Mouse (Mus musculus) layer of hippocampus, postnatal 25 days (tissue): ENCODE data around the gene Sncg. TPM values are rescaled to one million over a fixed set of nuclear protein-coding genes. Genes with fewer than 3 reads are reported as not detected.

Experiments
- DNase-seq, 2 experiments: peaks; one replicate each; pipeline ENCODE4 v3.0.0; 2022; ENCODE audit warnings: mixed read lengths in 2 of 2, low spot score in 1 of 2; ENCODE audit errors: extremely low spot score in 1 of 2
- total RNA-seq, 2 experiments: library from RNA; stranded (reverse); gene quantifications; 2 replicates each; pipeline ENCODE4 v1.2.3; 2021

The Sncg gene
- total RNA-seq, 2 experiments from 2014 or later, result 4.6 to 6.3 TPM

DNA sequence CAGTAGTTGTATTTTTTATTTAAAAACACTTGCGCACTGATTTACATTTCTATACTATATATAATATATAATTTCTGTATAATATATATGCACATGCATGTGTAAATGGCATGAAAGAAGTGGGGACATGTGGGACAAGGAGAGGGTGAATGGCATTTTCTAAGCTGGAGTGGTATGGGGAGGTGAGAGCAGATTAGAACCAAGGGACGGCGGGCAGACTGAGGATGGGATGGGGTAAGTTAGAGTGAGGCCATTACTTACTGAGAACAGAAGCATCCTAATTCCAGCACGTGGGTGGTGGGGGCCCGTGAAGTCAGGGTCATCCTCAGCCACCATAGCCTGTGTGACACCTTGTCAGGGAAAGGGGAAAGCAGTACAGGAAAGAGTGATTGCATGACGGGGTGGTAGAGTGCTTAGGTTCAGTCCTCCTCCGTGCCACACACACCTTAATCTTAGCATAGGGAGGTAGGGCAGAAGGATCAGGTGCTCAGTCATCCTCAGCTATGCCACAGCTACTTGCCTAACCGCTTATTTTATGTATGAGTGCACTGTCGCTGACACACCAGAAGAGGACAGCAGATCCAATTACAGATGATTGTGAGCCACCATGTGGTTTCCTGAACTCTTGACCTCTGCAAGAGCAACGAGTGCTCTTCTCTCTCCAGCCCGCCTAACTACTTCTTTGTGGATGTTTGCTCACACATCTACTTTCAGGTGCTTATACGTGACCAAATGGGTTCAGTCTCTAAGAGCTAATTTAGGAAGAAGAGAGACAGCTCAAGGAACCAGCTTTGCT, 28.6 kb downstream of the Sncg start:
- no peak for DNase-seq

DNA sequence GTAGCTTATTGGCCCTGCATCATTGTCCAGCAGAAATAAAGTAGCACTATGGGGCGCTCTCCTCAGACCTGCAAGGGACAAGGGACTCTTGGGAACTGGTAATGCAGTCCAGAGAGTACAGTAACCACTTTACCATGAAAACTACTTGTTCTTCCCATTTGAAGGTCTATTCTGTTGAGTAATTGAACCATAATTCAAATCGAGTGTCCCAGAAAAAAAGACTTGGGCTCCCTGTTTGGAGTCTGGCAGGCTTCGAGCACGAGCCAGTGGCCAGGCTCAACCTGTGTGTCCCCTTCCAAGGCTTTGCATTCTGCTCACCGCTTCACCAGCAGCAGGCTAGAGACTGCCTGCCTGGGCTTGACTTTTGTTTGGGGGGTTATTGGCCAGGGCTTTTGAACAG, 30.2 kb downstream of the Sncg start:
- no peak for DNase-seq

DNA sequence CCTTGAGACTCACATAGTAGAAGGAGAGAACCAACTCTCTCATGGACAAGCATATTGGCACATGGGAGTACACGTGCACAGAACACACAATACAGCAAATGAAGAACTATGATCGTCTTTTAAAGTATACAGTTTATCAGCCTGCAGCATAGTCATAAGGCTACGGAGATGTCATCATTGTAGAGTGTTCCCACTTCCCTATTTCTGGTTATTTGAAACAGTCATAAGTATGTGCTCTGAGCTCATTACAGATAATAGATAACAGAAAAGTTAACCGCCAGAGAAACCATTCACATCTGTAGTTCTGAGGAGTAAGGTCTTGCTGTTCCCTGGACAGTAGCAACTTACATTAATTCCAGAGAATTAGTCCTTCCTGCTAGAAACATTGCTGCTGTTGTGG, 31.5 kb downstream of the Sncg start:
- DNase-seq, result no peak

DNA sequence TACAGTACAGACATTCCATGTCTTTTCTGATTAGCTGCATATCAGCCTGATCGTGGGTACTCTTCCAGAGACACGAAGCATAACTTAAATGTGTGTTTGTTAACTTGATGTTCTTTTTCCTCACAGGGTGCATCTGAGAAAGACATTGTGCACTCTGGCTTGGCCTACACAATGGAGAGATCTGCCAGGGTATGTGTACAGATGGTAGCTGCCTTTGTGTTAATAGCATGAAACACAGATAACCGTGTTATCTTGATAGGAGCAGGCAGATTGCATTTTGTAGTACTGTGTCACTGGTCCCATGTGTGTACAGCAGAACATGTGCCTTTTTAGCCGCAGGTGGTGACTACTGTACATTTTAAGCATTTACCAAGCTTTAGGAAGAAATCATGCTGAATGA, 32.6 kb downstream of the Sncg start:
- no peak for DNase-seq

DNA sequence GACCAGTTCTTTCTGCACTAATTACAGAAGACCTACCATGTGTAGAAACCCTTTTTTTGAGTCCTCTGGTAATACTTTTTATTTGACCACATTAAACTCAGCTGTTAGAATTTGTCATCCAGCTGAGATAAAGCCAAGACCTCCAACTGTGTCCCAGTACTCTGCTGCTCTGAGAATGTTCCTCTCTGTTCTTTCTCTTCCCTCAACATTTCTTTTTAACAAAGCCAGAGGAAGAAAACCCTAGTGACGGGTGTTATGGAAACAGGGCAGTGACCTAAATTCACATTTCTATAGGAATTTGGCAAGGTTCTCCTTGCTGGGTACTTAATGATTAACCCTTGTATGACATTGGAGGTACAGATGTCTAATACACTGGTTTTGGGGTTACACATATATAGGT, 35.1 kb downstream of the Sncg start:
- no peak for DNase-seq

DNA sequence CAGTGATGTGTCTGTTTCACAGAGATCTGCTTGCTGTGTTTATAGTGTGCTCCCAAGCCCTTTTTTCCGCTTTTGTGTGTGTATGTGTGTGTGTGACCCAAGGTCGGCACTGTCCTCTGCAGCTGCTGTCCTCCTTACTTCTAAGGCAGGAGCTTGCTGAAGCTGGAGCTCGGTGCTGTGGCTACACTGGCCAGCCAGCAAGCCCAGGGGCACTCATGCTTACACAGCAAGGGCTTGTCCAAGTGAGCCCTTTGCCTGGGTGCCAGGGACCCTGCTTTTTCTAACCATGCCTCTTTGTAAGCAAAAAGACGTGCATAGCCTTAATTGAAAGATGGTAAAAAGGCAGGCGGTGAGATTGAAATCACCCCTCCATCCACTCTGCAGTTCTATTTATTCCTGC, 42.1 kb downstream of the Sncg start:
- no peak for DNase-seq

DNA sequence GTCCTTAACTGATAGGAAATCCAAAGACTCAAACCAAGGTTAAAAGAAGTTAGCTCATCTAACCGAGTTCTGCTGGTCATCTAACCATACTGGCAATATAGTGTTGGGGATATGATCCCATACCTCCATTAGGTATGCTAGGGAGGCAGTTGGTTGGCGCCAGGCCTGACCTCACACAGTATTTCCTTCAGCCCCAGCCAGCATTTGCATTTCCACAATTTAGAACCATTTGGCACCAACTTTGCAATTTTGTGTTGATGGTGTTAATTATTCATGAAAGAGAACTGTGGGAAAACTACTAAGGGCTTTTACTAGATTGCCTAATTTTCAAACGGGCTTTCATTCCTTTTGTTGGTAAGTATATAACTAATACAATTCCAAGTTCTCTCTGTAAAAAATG, 42.7 kb downstream of the Sncg start:
- no peak for DNase-seq

DNA sequence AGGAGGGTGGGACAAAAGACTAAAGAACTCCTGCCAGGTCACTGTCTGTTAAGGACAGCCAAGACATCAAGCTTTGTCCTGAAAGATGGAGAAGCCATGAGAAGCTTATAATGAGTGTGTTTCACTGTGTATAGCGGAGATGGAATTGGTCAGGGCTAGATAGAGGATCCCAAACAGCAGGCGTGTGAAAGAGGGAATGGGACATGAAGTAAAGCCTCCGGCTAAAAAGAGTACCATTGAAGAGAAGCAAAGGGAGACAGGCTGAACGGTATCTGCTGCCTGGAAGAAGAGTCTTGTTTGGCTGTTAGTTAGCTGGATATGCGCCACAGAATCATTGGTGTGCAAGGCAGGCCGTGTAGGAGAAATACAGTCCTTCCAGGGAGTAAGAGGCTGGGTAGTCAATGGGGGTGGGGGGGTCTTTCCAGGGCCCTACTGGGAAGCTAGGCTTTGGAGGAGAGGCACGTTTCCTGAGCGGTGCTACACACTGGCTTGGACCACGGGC, 43.9 kb downstream of the Sncg start:
- DNase-seq, result no peak

DNA sequence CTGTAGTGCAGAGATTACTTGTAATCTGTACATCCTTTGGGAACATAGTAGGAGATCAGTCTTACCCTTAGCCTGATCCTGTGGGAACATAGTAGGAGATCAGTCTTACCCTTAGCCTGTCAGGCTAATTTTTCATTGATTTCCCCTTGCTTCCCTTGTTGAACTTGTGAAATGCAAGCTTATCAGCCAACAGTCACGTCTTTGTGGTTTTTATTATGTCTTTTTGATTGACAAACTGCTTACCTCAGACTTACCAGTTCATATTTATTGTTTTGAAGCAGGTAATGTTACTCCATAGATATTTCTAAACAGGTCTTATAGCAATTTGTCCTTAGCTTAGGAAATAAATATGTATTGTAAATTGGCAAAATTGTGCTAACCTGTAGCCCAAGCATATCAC, 47.0 kb downstream of the Sncg start:
- DNase-seq, result no peak

DNA sequence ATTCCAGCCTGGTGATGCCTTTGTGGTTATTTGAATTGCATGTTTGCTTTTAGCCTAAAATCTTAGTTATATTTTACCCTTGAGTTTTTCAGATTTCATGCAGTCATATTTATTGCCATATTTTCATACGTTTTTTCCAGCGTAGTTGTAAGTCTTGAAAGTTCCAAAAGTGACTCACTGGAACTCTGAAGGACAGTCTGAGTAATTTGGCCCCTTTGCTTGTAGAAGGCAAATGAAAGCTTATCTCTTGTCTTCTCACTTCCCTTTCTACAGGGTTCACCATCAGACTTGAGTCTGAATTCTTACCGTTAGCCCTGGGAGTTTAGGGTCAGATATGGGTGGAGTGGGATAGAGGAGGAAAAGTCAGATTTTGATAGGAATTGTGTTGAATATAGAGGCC, 48.0 kb downstream of the Sncg start:
- DNase-seq, result no peak

DNA sequence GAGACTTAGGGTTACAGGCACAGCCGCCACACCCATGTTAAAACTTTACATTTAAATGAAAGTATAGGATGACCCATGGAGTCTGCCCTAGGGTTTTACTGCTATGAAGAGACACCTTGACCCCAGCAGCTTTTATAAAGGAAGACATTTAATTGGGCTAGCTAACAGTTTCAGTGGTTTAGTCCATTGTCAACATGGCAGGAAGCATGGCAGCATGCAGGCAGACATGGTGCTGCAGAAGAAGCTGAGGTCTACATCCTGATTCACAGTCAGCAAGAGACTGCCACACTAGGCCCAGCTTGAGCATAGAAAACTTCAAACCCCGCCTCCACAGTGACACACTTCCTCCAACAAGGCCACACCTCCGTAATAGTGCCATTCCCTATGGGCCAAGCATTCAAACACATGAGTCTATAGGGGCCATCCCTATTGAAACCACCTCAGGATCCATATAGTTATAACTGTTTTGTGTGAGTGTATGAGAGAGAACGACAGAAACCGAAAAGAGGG, 51.0 kb downstream of the Sncg start:
- DNase-seq, result no peak

Other genes with a start within 250 kb of the Sncg start
- gene Npy4r, start 222.3 kb downstream of the Sncg start, total RNA-seq, result not detected
- gene Gprin2, start 173.1 kb downstream of the Sncg start, total RNA-seq, result 1 to 10 TPM; 1.6 to 2.8 TPM
- gene Syt15, start 155.2 kb downstream of the Sncg start, total RNA-seq, result 1 to 10 TPM in 1 of 2 experiments, under 1 TPM in 1; 0.49 to 1.5 TPM
- gene Shld2, start 64.3 kb downstream of the Sncg start, total RNA-seq, result 10 to 100 TPM; 14.1 to 15.5 TPM
- 100 to 1,000 TPM; 288 to 343 TPM for gene Glud1, start 64.1 kb downstream of the Sncg start, total RNA-seq
- gene Fam25c, start 19.4 kb downstream of the Sncg start, total RNA-seq, result not detected
- 1 to 10 TPM; 3.5 to 3.9 TPM for gene Mmrn2, start 676 bp upstream of the Sncg start, total RNA-seq
- 10 to 100 TPM; 38.0 to 40.9 TPM for gene Bmpr1a, start 128.6 kb upstream of the Sncg start, total RNA-seq
- gene 9230112D13Rik, start 148.0 kb upstream of the Sncg start, total RNA-seq, result not detected
- 1 to 10 TPM; 3.8 to 4.5 TPM for gene Ldb3, start 213.9 kb upstream of the Sncg start, total RNA-seq
- not detected for gene Opn4, start 225.4 kb upstream of the Sncg start, total RNA-seq